Mouse (Mus musculus) MEL (cell line): ENCODE measurements around the gene Ist1. TPM values are rescaled to one million over a fixed set of nuclear protein-coding genes. Genes with fewer than 3 reads are reported as not detected.

Experiments
- DNase-seq: peaks from one replicate; pipeline ENCODE4 v3.0.0; 2011; ENCODE audit warnings: low read depth, low spot score
- H3K27ac ChIP-seq: 2 replicates; pipeline ENCODE4 v1.5.1; 2012; ENCODE audit warnings: low read depth, mild to moderate bottlenecking, control low read depth, low read length, moderate library complexity; ENCODE audit not compliant: control insufficient read depth
- H3K27me3 ChIP-seq, 2 experiments: fragments of 150-350 bp in 1 of 2; sonication (generic) in 1 of 2; 2 replicates each; pipeline ENCODE4 v1.6.1; 2012; ENCODE audit warnings: low read length in 2 of 2, mild to moderate bottlenecking in 2 of 2, improper control_type of control experiment in 1 of 2, moderate library complexity in 1 of 2; ENCODE audit not compliant: insufficient read depth in 2 of 2, control insufficient read depth in 1 of 2
- H3K36me3 ChIP-seq, 2 experiments: 2 replicates each; pipeline ENCODE4 v1.6.1; 2012 to 2014; ENCODE audit warnings: low read length in 2 of 2, improper control_type of control experiment in 1 of 2, inconsistent platforms in 1 of 2, mild to moderate bottlenecking in 1 of 2; ENCODE audit not compliant: insufficient read depth in 2 of 2, control insufficient read depth in 1 of 2
- H3K4me1 ChIP-seq, 2 experiments: fragments of 150-350 bp in 1 of 2; sonication (generic) in 1 of 2; 2 replicates each; pipeline ENCODE4 v1.6.1; 2012; ENCODE audit warnings: low read length in 2 of 2, improper control_type of control experiment in 1 of 2, mild to moderate bottlenecking in 1 of 2; ENCODE audit not compliant: insufficient read depth in 2 of 2, control insufficient read depth in 1 of 2
- H3K4me3 ChIP-seq, 2 experiments: fragments of 150-350 bp in 1 of 2; sonication (generic) in 1 of 2; 2 replicates each; pipeline ENCODE4 v1.5.1; 2012; ENCODE audit warnings: low read depth in 2 of 2, low read length in 2 of 2, mild to moderate bottlenecking in 2 of 2, moderate library complexity in 2 of 2, control low read depth in 1 of 2, improper control_type of control experiment in 1 of 2; ENCODE audit not compliant: control insufficient read depth in 1 of 2, insufficient read depth in 1 of 2
- H3K79me2 ChIP-seq: 2 replicates; pipeline ENCODE4 v1.6.1; 2012; ENCODE audit warnings: mild to moderate bottlenecking, low read length, moderate library complexity; ENCODE audit not compliant: control insufficient read depth, poor library complexity, insufficient read depth
- H3K9ac ChIP-seq: 2 replicates; pipeline ENCODE4 v1.6.1; 2012; ENCODE audit warnings: low read depth, mild to moderate bottlenecking, control low read depth, low read length, moderate library complexity; ENCODE audit not compliant: control insufficient read depth, poor library complexity, severe bottlenecking
- H3K9me3 ChIP-seq: fragments of 150-350 bp; sonication (generic); replicated peaks from 2 replicates; pipeline ENCODE4 v1.6.1; 2012; ENCODE audit warnings: mild to moderate bottlenecking, low read length, improper control_type of control experiment, moderate library complexity; ENCODE audit not compliant: insufficient read depth
- BHLHE40 ChIP-seq: IDR thresholded peaks from 2 replicates; pipeline ENCODE4 v1.6.1; 2012; ENCODE audit warnings: low read depth, mild to moderate bottlenecking, inconsistent platforms, low read length, improper control_type of control experiment, borderline replicate concordance
- CHD2 ChIP-seq: IDR thresholded peaks from 2 replicates; pipeline ENCODE4 v1.6.1; 2011; ENCODE audit warnings: low read length, improper control_type of control experiment
- E2F4 ChIP-seq: IDR thresholded peaks from 2 replicates; pipeline ENCODE4 v1.6.1; 2011; ENCODE audit warnings: low read depth, low read length, improper control_type of control experiment, borderline replicate concordance
- EP300 ChIP-seq, 2 experiments: IDR thresholded peaks; 2 replicates each; pipeline ENCODE4 v1.6.1; 2011; ENCODE audit warnings: improper control_type of control experiment in 2 of 2, low read length in 2 of 2, low read depth in 1 of 2, mild to moderate bottlenecking in 1 of 2
- GABPA ChIP-seq: IDR thresholded peaks from 2 replicates; pipeline ENCODE4 v1.6.1; 2012; ENCODE audit warnings: low read depth, mild to moderate bottlenecking, inconsistent platforms, low read length, improper control_type of control experiment, moderate library complexity
- GATA1 ChIP-seq: IDR thresholded peaks from 2 replicates; pipeline ENCODE4 v1.6.1; 2011; ENCODE audit warnings: low read depth, low read length, improper control_type of control experiment
- KAT2A ChIP-seq: conservative IDR thresholded peaks from 2 replicates; pipeline ENCODE4 v1.6.1; 2012; ENCODE audit warnings: low read depth, low read length, improper control_type of control experiment, inconsistent platforms
- MAFK ChIP-seq: IDR thresholded peaks from 2 replicates; pipeline ENCODE4 v1.6.1; 2011; ENCODE audit warnings: low read depth, mild to moderate bottlenecking, low read length, improper control_type of control experiment, borderline replicate concordance
- MEF2A ChIP-seq: IDR thresholded peaks from 2 replicates; pipeline ENCODE4 v1.6.1; 2014; ENCODE audit warnings: low read depth, mild to moderate bottlenecking, inconsistent platforms, low read length, improper control_type of control experiment; ENCODE audit not compliant: poor library complexity, insufficient replicate concordance, severe bottlenecking; ENCODE audit errors: extremely low read depth
- MXI1 ChIP-seq: IDR thresholded peaks from 2 replicates; pipeline ENCODE4 v1.6.1; 2011; ENCODE audit warnings: mild to moderate bottlenecking, low read depth, low read length, improper control_type of control experiment
- MYC ChIP-seq: IDR thresholded peaks from 2 replicates; pipeline ENCODE4 v1.6.1; 2011; ENCODE audit warnings: low read depth, mild to moderate bottlenecking, low read length, improper control_type of control experiment, moderate library complexity
- NELFE ChIP-seq: IDR thresholded peaks from 2 replicates; pipeline ENCODE4 v1.6.1; 2011; ENCODE audit warnings: low read depth, low read length, improper control_type of control experiment
- RCOR1 ChIP-seq: IDR thresholded peaks from 2 replicates; pipeline ENCODE4 v1.6.1; 2012; ENCODE audit warnings: low read depth, mild to moderate bottlenecking, inconsistent platforms, low read length, improper control_type of control experiment
- SIN3A ChIP-seq: IDR thresholded peaks from 2 replicates; pipeline ENCODE4 v1.6.1; 2012; ENCODE audit warnings: low read length, improper control_type of control experiment, inconsistent platforms
- SMC3 ChIP-seq: IDR thresholded peaks from 2 replicates; pipeline ENCODE4 v1.6.1; 2011; ENCODE audit warnings: low read depth, low read length, improper control_type of control experiment
- TCF12 ChIP-seq: IDR thresholded peaks from 2 replicates; pipeline ENCODE4 v1.6.1; 2014; ENCODE audit warnings: low read depth, mild to moderate bottlenecking, inconsistent platforms, low read length, improper control_type of control experiment, moderate library complexity
- ZKSCAN1 ChIP-seq: IDR thresholded peaks from 2 replicates; pipeline ENCODE4 v1.6.1; 2012; ENCODE audit warnings: low read depth, mild to moderate bottlenecking, inconsistent platforms, low read length, improper control_type of control experiment, moderate library complexity
- polyA plus RNA-seq, 2 experiments: library from polyadenylated mRNA; stranded (reverse) in 1 of 2; unstranded in 1 of 2; fragments of >175 nt in 1 of 2; fragments of >200 nt in 1 of 2; gene quantifications; 2 replicates each; pipeline versions ENCODE4 v1.2.1 to v1.2.4; 2012; ENCODE audit warnings: low replicate concordance in 2 of 2, low read depth in 1 of 2; ENCODE audit not compliant: insufficient read length in 2 of 2, insufficient read depth in 1 of 2, missing spikeins in 1 of 2
- total RNA-seq: library from RNA; depleted of rRNA; stranded (reverse); fragments of 300-350 nt; gene quantifications from 2 replicates; pipeline ENCODE4 v1.2.3, GENCODE M21; 2012

Gene Ist1
- total and polyA plus RNA-seq, 3 experiments, result 33.1 to 126 (median 50.4) TPM

- Histone ChIP-seq H3K27ac (no peak overlapping the region), H3K9ac (no peak overlapping the region), H3K79me2 (peaks cover under 1% of the 10 kb centered on the region; the same call in 1 of the 2 replicates)
- peak; percentile 44 for DNase-seq
- TF ChIP-seq ZKSCAN1 (no peak), CHD2 (no peak), SIN3A (peak; percentile 38; the same call in 1 of the 2 replicates), MYC (no peak), NELFE (no peak), EP300 (IDR thresholded peaks at IDR 0.05; ENCODE audit: low read depth in 1 of 2, low read length in 2 of 2) (peak; percentile 31 to 36; a peak in 3 of 4 replicates), TCF12 (0 out of 2 replicates have a peak, but pooled peaks have one; percentile 21), MXI1 (0 out of 2 replicates have a peak, but pooled peaks have one; percentile 7), E2F4 (no peak), RCOR1 (peak; percentile 87), GATA1 (peak; percentile 59), GABPA (no peak), BHLHE40 (peak; percentile 12; the same call in 1 of the 2 replicates), KAT2A (no peak)
- TF ChIP-seq, all 39 proteins: peak for 7
- Histone ChIP-seq H3K4me1 (peaks cover 3 to 5% of the 10 kb centered on the region in 2 experiments; a peak in 2 of 4 replicates), H3K36me3 (peaks cover 0 to 5% of the 10 kb centered on the region in 2 experiments; a peak in 2 of 4 replicates), H3K27me3 (no peaks in the 10 kb centered on the region), H3K9me3 (no peaks in the 10 kb centered on the region), H3K4me3 (no peak overlapping the region)
Measured at GRCm38 (mm10) chr8:109698477-109698876, 5.4 kb upstream of the Ist1 start.

GRCm38 (mm10) chr8:109697754-109698153 is 4.7 kb upstream of the Ist1 start:
- DNase-seq, result no peak
- peaks cover 0 to 5% of the 10 kb centered on the region in 2 experiments; a peak in 2 of 4 replicates for H3K36me3 ChIP-seq
- H3K4me1 ChIP-seq, result peaks cover 3 to 5% of the 10 kb centered on the region in 2 experiments; a peak in 2 of 4 replicates
- H3K4me3 ChIP-seq, result no peak overlapping the region
- no peaks in the 10 kb centered on the region for H3K27me3 ChIP-seq
- H3K9me3 ChIP-seq, result no peaks in the 10 kb centered on the region
- no peak overlapping the region for H3K9ac ChIP-seq
- TF ChIP-seq RCOR1, result no peak
- no peak overlapping the region for H3K27ac ChIP-seq
- H3K79me2 ChIP-seq, result peaks cover 4% of the 10 kb centered on the region

GRCm38 (mm10) chr8:109694154-109694553 is 1.1 kb upstream of the Ist1 start:
- Histone ChIP-seq H3K27me3 (no peaks in the 10 kb centered on the region), H3K9me3 (no peaks in the 10 kb centered on the region), H3K36me3 (peaks cover 0 to 15% of the 10 kb centered on the region in 2 experiments; a peak in 2 of 4 replicates), H3K4me1 (peaks cover 5 to 14% of the 10 kb centered on the region in 2 experiments), H3K4me3 (peak overlapping the region in 1 of 2 experiments; percentile 80; a peak in 2 of 4 replicates), H3K79me2 (peaks cover 35% of the 10 kb centered on the region), H3K9ac (peak overlapping the region; percentile 78), H3K27ac (no peak overlapping the region)
- peak; percentile 37 for DNase-seq
- no peak for TF ChIP-seq EP300 (IDR thresholded peaks at IDR 0.05; ENCODE audit: low read depth in 1 of 2, low read length in 2 of 2)
- no peak for TF ChIP-seq MAFK
- TF ChIP-seq SMC3, result no peak
- TF ChIP-seq MEF2A, result no peak
- TF ChIP-seq TCF12, result no peak
